Mouse (Mus musculus): ENCODE measurements around the gene Il17re.

Il17re gene

DNA sequence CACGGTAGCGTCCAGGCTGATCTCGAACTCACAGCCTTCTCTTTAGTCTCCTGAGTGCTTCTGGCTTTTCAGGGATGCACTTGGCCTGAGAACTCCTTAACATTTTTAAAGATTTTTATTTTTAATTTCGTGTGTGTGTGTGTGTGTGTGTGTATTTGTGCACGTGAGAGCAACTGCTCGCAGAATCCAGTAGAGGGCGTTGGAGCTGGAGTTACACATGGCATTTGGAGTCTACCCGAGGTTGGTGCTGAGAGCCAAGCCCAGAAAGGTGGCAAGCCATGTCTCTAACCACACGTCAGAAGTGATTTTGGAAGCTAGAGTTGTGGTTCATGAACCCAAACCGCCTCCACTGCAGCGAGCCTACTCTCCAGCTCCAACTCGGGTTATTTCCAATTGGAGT is 15.2 kb upstream of the Il17re start:
- no peak for DNase-seq (ENCODE audit: low spot score in 2 of 2)

- no peak for DNase-seq (ENCODE audit: low spot score in 2 of 2)
These were observed 13.9 kb upstream of the Il17re start for GRCm38 (mm10) chr6:113444207-113444965.

DNA sequence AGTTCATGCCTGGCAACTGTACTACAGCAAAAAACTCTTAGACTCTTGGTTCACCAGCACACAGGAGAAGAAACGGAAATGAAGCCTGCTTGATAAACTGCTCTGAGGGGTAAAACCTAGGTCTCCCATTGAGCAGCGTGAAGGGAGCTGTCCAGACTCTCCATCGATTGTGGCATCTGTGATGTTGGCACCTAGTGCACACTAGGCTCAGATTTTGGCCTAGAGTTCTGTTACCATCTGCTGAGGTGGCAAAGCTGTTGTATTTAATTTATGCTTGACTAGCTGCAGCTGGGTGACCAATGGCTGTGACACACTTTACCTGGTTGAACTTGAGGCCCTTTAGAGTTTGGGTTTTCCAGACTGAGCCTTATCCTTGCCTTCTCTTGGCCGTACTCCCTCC is 10.6 kb upstream of the Il17re start:
- no peak for DNase-seq (ENCODE audit: low spot score in 2 of 2)

DNA sequence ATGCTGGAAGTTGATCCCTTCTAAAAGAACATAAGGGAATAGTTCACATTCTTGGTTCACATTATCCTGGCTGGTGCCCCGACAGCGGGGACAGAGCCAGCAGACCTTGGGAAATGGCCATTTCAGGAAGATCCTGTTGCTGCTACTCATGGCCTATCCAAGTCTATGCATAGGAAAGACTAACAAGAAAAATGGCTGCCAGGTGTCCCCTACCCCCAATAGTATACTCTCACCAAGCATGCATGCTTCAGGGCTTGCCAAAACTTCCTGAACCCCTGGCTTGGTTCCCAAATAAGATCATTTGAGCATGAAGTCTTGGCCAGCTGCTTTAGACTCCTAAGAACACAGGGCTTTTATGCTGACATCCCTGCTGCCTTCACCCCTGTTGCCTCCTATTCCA is 6.4 kb upstream of the Il17re start:
- DNase-seq (ENCODE audit: low spot score in 2 of 2) = no peak

- no peak for DNase-seq (ENCODE audit: low spot score in 2 of 2)
These were observed 3.3 kb upstream of the Il17re start for GRCm38 (mm10) chr6:113455007-113455406.

GRCm38 (mm10) chr6:113458635-113459034 is 351 bp downstream of the Il17re start:
- no peak for DNase-seq (ENCODE audit: low spot score in 2 of 2)

DNA sequence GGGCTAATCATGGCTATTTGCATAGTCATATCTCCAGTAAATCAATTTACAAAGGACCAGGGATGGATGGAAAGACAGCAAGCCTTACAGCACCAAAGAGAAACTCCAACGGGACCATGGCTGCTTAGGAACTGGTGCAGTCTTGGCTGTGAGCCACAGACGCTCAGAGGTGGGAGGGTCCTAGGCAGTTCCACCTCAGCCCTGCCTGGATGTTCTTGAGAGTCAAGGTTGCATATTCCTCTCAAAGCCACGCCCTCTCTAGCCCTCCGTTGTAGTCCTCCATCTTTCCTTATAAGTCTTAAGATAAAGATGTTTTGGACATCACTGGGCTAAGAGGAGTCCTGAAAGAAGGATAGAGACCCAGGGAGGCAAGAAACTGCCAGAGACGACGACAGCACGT is 5.8 kb downstream of the Il17re start:
- no peak for DNase-seq (ENCODE audit: low spot score in 2 of 2)

- no peak for DNase-seq (ENCODE audit: low spot score in 2 of 2)
These were observed 7.3 kb downstream of the Il17re start for GRCm38 (mm10) chr6:113465602-113466001.

DNA sequence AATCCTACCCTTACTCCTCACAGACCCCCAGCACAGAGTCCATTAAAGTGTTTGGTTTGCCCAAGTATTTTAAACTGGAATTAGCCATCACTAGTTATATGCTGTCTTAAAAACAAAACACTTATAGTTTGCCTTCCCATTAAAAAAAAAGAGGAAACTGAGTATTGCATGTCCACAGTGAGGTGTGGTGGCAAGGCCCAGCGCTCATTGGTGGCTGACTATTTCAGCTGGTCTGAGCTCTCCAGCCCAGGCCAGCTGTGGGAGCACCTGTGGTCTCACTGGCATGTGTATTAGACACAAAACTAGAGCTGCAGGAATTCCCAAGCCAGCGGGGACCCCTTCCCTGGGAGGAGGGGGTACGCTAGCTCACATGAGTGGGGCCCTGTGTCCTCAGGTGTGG is 10.2 kb downstream of the Il17re start:
- DNase-seq (ENCODE audit: low spot score in 2 of 2) = no peak

DNA sequence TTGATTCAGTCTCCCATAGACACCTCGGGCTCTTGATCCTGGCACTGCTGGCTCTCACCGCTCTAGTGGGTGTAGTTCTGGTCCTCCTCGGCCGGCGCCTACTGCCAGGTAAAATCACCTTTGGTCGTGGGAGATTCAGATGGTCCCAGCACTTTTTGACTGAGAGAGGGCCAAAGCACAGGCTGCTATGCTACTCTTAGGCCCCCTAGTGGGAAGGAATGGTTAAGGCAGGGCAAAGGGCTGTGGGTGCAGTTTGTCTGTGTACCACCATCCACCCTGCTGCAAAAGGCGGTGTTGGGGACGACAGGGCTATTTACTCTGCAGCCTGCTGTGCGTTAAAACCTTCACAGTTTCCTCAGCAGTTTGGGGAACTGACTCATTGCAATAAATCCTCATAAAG is 10.7 kb downstream of the Il17re start:
- no peak for DNase-seq (ENCODE audit: low spot score in 2 of 2)

DNA sequence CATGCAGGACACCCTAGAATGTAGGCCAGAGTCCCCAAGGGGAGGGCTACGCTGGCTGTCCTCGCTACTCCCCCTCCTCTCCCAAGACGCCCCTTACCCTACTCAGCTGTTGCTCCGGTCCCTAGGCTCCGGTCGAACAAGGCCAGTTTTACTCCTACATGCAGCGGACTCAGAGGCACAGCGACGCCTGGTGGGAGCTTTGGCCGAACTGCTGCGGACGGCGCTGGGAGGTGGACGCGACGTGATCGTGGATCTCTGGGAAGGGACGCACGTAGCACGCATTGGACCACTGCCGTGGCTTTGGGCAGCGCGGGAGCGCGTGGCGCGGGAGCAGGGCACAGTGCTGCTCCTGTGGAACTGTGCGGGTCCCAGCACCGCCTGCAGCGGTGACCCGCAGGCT is 11.1 kb downstream of the Il17re start:
- DNase-seq (ENCODE audit: low spot score in 2 of 2) = no peak

GRCm38 (mm10) chr6:113471297-113471936 is 13.1 kb downstream of the Il17re start, which contains the start of gene Il17rc:
Gene Il17rc, plus strand, starts transcription at chr6:113471427.
- no peak for DNase-seq (ENCODE audit: low spot score in 2 of 2)

- DNase-seq (ENCODE audit: low spot score in 2 of 2) = no peak
These were observed 13.8 kb downstream of the Il17re start for GRCm38 (mm10) chr6:113472061-113472460.

DNA sequence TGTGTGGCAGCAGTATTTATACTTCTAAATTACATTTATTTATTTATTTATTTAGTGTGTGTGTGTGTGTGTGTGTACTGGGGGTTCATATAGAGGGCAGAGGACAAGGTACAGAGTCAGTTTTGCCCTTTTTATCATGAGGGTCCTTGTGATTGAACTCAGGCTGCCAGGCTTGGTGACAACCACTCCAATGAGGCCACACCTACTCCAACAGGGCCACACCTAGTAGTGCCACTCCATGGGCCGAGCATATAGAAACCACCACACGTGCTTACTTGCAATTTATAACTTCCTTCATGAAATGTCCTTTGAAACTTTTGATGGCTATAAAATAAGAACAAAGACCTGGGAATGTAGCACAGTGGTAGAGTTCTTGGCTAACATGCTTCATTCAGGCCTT is 15.0 kb downstream of the Il17re start:
- no peak for DNase-seq (ENCODE audit: low spot score in 2 of 2)

GRCm38 (mm10) chr6:113473715-113474114 is 15.4 kb downstream of the Il17re start:
- DNase-seq (ENCODE audit: low spot score in 2 of 2) = no peak

- DNase-seq (ENCODE audit: low spot score in 2 of 2) = no peak
These were observed 19.1 kb downstream of the Il17re start for GRCm38 (mm10) chr6:113477353-113477752.

- DNase-seq (ENCODE audit: low spot score in 2 of 2) = no peak
These were observed 20.6 kb downstream of the Il17re start for GRCm38 (mm10) chr6:113478906-113479305.

DNA sequence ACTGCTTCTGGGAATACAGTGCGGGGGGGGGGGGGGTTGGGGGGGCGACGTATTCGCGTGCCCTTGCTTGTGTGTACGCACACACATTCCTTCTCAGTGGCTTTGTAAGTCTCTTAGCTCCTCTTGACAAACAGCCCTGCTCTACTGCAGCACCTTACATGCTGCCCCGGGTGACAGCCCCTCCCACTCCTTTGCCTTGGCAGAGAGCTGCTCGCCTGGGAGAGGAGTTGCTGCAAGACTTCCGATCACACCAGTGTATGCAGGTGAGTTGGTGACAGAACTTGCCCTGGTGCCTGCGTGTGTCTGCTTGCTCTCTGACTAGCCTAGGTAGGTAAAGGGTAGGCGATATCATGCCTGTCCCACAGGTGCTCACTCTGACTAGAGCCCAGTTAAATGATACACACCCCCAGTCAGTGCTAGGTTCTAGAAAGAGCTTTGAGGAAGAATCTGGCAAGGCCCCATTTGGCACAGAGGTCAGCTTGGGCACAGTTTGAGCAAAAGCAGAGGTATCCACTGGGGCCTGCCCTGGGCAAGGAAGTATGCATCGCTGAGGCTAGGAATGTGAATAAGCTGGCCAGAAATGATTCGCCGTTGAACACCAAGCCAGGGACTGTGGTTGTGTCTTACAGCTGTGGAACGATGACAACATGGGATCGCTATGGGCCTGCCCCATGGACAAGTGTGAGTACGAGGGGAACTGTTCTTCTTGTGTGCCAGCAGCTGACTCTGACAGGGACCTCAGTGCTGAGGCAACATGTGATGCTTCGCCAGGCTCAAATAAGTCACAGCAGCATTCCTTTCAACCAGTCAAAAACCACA is 22.5 kb downstream of the Il17re start:
- DNase-seq (ENCODE audit: low spot score in 2 of 2) = no peak

DNA sequence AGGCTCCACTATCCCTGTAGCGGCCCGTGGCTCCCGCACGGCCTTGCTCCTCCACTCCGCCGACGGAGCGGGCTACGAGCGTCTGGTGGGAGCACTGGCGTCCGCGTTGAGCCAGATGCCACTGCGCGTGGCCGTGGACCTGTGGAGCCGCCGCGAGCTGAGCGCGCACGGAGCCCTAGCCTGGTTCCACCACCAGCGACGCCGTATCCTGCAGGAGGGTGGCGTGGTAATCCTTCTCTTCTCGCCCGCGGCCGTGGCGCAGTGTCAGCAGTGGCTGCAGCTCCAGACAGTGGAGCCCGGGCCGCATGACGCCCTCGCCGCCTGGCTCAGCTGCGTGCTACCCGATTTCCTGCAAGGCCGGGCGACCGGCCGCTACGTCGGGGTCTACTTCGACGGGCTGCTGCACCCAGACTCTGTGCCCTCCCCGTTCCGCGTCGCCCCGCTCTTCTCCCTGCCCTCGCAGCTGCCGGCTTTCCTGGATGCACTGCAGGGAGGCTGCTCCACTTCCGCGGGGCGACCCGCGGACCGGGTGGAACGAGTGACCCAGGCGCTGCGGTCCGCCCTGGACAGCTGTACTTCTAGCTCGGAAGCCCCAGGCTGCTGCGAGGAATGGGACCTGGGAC is 24.3 kb downstream of the Il17re start:
- no peak for DNase-seq (ENCODE audit: low spot score in 2 of 2)

DNA sequence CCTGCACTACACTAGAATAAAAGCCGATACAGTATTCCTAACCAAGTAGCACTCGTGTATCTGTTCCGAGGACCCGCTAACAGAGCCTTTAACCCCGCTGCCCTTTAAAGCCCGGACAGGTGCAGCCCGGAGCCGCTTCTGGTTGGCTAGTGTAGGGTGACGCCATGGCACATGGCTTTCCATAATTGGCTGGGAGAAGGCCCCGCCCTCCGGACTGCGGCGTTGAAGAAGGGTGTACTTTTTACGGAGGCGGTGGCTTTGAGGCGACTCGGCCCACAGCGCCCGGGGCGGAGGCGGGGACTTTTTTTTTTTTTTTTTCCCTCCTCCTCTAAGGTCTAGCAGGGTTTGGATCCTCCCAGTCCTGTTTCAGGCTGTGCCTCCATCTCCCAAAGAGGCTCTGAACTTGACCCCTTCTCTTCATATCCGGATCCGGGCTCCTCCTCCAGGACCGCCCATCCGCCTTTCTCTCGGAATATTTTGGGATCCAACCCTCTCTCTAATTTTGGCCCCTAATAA is 24.9 kb downstream of the Il17re start, which contains the start of gene Creld1:
Gene Creld1, plus strand, starts transcription at position 198 of the 516 bp plus-strand sequence.
- peak; percentile 94 for DNase-seq (ENCODE audit: low spot score in 2 of 2)

GRCm38 (mm10) chr6:113483729-113484128 is 25.4 kb downstream of the Il17re start:
- DNase-seq (ENCODE audit: low spot score in 2 of 2) = no peak

- DNase-seq (ENCODE audit: low spot score in 2 of 2) = no peak
These were observed 28.9 kb downstream of the Il17re start for GRCm38 (mm10) chr6:113487125-113487576.

Measured in right cerebral cortex, postnatal 36 days (tissue).